Mouse (Mus musculus): Measurements from ENCODE around the gene 5730596B20Rik. TPM values are rescaled to one million over a fixed set of nuclear protein-coding genes. Genes with fewer than 3 reads are reported as not detected.

Gene 5730596B20Rik
- 0.17 and 0.35 TPM in 2 replicates for polyA plus RNA-seq (2016; fragmentation: Nextera tagmentation; extraction: Ambion mirVana)

GRCm38 (mm10) chr6:52177061-52177735 is at the start of gene 5730596B20Rik:
TSS of gene 5730596B20Rik (plus strand) at chr6:52177498.
- peak within 1 kb of the TSS; percentile 23; the same call in 1 of the 2 replicates for H3K4me3 ChIP-seq
- no peaks in the 10 kb centered on the region for H3K36me3 ChIP-seq
- no peak for ATAC-seq (ENCODE audit: insufficient number of reproducible peaks, insufficient read depth, low FRiP score, low TSS enrichment)
- peaks cover 5% of the 10 kb centered on the region; the same call in 1 of the 2 replicates for H3K4me1 ChIP-seq
- no peak within 1 kb of the TSS; the same call in 1 of the 2 replicates for H3K4me2 ChIP-seq (replicated peaks)
- 0 out of 2 replicates have a peak within 1 kb of the TSS, but pooled peaks have one; percentile 23 for H3K27ac ChIP-seq
- under 1% methylated on average over 36 of the region's 36 CpGs for WGBS
- peaks cover 95% of the 10 kb centered on the region for H3K27me3 ChIP-seq
- no peak within 1 kb of the TSS; the same call in 1 of the 2 replicates for H3K9ac ChIP-seq
- H3K9me3 ChIP-seq = no peaks in the 10 kb centered on the region

GRCm38 (mm10) chr6:52137841-52138535 is 39.3 kb upstream of the 5730596B20Rik start:
- Histone ChIP-seq H3K27me3 (no peaks in the 10 kb centered on the region), H3K27ac (no peak overlapping the region), H3K9ac (no peak overlapping the region), H3K4me1 (no peaks in the 10 kb centered on the region), H3K4me3 (no peak overlapping the region), H3K36me3 (no peaks in the 10 kb centered on the region), H3K9me3 (no peaks in the 10 kb centered on the region), H3K4me2 (replicated peaks) (no peak overlapping the region)
- no peak for ATAC-seq (ENCODE audit: insufficient number of reproducible peaks, insufficient read depth, low FRiP score, low TSS enrichment)
- WGBS = 62% methylated on average over 9 of the region's 9 CpGs

- Histone ChIP-seq H3K9me3 (no peaks in the 10 kb centered on the region), H3K27me3 (no peaks in the 10 kb centered on the region), H3K4me2 (replicated peaks) (no peak overlapping the region), H3K36me3 (no peaks in the 10 kb centered on the region), H3K4me3 (no peak overlapping the region), H3K9ac (no peak overlapping the region), H3K27ac (no peak overlapping the region), H3K4me1 (no peaks in the 10 kb centered on the region)
- WGBS = 63% methylated on average over 10 of the region's 10 CpGs
- no peak for ATAC-seq (ENCODE audit: insufficient number of reproducible peaks, insufficient read depth, low FRiP score, low TSS enrichment)
Measured at GRCm38 (mm10) chr6:52138576-52138975, 38.7 kb upstream of the 5730596B20Rik start.

GRCm38 (mm10) chr6:52139115-52139514 is 38.2 kb upstream of the 5730596B20Rik start:
- no peak for ATAC-seq (ENCODE audit: insufficient number of reproducible peaks, insufficient read depth, low FRiP score, low TSS enrichment)
- no peaks in the 10 kb centered on the region for H3K9me3 ChIP-seq
- no peak overlapping the region for H3K4me2 ChIP-seq (replicated peaks)
- H3K4me3 ChIP-seq = no peak overlapping the region
- H3K27ac ChIP-seq = no peak overlapping the region
- WGBS = 80% methylated on average over 5 of the region's 5 CpGs
- no peaks in the 10 kb centered on the region for H3K4me1 ChIP-seq
- H3K27me3 ChIP-seq = no peaks in the 10 kb centered on the region
- no peak overlapping the region for H3K9ac ChIP-seq
- no peaks in the 10 kb centered on the region for H3K36me3 ChIP-seq

GRCm38 (mm10) chr6:52150401-52150966 is 26.8 kb upstream of the 5730596B20Rik start:
- no peak overlapping the region for H3K9ac ChIP-seq
- H3K4me3 ChIP-seq = no peak overlapping the region
- no peak overlapping the region for H3K4me2 ChIP-seq (replicated peaks)
- no peak overlapping the region for H3K27ac ChIP-seq
- 2% methylated on average over 16 of the region's 16 CpGs for WGBS
- H3K9me3 ChIP-seq = no peaks in the 10 kb centered on the region
- no peaks in the 10 kb centered on the region for H3K4me1 ChIP-seq
- H3K27me3 ChIP-seq = peaks cover 76% of the 10 kb centered on the region
- no peak for ATAC-seq (ENCODE audit: insufficient number of reproducible peaks, insufficient read depth, low FRiP score, low TSS enrichment)
- no peaks in the 10 kb centered on the region for H3K36me3 ChIP-seq

- H3K27ac ChIP-seq = no peak overlapping the region
- peaks cover 84% of the 10 kb centered on the region for H3K27me3 ChIP-seq
- H3K9me3 ChIP-seq = no peaks in the 10 kb centered on the region
- WGBS = 9% methylated on average over 4 of the region's 4 CpGs
- ATAC-seq (ENCODE audit: insufficient number of reproducible peaks, insufficient read depth, low FRiP score, low TSS enrichment) = no peak
- H3K4me1 ChIP-seq = no peaks in the 10 kb centered on the region
- H3K4me3 ChIP-seq = no peak overlapping the region
- no peak overlapping the region for H3K4me2 ChIP-seq (replicated peaks)
- no peaks in the 10 kb centered on the region for H3K36me3 ChIP-seq
- H3K9ac ChIP-seq = no peak overlapping the region
Measured at GRCm38 (mm10) chr6:52151571-52151970, 25.7 kb upstream of the 5730596B20Rik start.

GRCm38 (mm10) chr6:52152226-52153193 is 24.8 kb upstream of the 5730596B20Rik start:
- no peak for ATAC-seq (ENCODE audit: insufficient number of reproducible peaks, insufficient read depth, low FRiP score, low TSS enrichment)

GRCm38 (mm10) chr6:52153270-52153669 is 24.0 kb upstream of the 5730596B20Rik start:
- Histone ChIP-seq H3K9me3 (no peaks in the 10 kb centered on the region), H3K36me3 (no peaks in the 10 kb centered on the region), H3K4me1 (no peaks in the 10 kb centered on the region), H3K4me3 (no peak overlapping the region), H3K27me3 (peaks cover 86% of the 10 kb centered on the region), H3K27ac (no peak overlapping the region), H3K9ac (no peak overlapping the region), H3K4me2 (replicated peaks) (no peak overlapping the region)
- 2% methylated on average over 6 of the region's 6 CpGs for WGBS
- ATAC-seq (ENCODE audit: insufficient number of reproducible peaks, insufficient read depth, low FRiP score, low TSS enrichment) = no peak

More at GRCm38 (mm10) chr6:52152226-52153193, 24.8 kb upstream of the 5730596B20Rik start:
- H3K9ac ChIP-seq = no peak overlapping the region
- peaks cover 86% of the 10 kb centered on the region for H3K27me3 ChIP-seq
- no peaks in the 10 kb centered on the region for H3K36me3 ChIP-seq
- no peak overlapping the region for H3K4me3 ChIP-seq
- H3K27ac ChIP-seq = no peak overlapping the region
- no peaks in the 10 kb centered on the region for H3K4me1 ChIP-seq
- whole genome bisulfite sequencing = 4% methylated on average over 16 of the region's 16 CpGs
- H3K4me2 ChIP-seq (replicated peaks) = no peak overlapping the region
- H3K9me3 ChIP-seq = no peaks in the 10 kb centered on the region

GRCm38 (mm10) chr6:52154044-52154443 is 23.3 kb upstream of the 5730596B20Rik start:
- H3K4me2 ChIP-seq (replicated peaks) = no peak overlapping the region
- no peak overlapping the region for H3K9ac ChIP-seq
- WGBS = 6% methylated on average over 5 of the region's 5 CpGs
- peaks cover 93% of the 10 kb centered on the region for H3K27me3 ChIP-seq
- ATAC-seq (ENCODE audit: insufficient number of reproducible peaks, insufficient read depth, low FRiP score, low TSS enrichment) = no peak
- no peak overlapping the region for H3K4me3 ChIP-seq
- 0 out of 2 replicates have a peak, but pooled peaks cover 4% of the 10 kb centered on the region for H3K4me1 ChIP-seq
- no peaks in the 10 kb centered on the region for H3K36me3 ChIP-seq
- no peak overlapping the region for H3K27ac ChIP-seq
- H3K9me3 ChIP-seq = no peaks in the 10 kb centered on the region

- ATAC-seq (ENCODE audit: insufficient number of reproducible peaks, insufficient read depth, low FRiP score, low TSS enrichment) = no peak
- H3K27ac ChIP-seq = no peak overlapping the region
- peaks cover 95% of the 10 kb centered on the region for H3K27me3 ChIP-seq
- no peak overlapping the region for H3K9ac ChIP-seq
- H3K9me3 ChIP-seq = no peaks in the 10 kb centered on the region
- H3K4me1 ChIP-seq = 0 out of 2 replicates have a peak, but pooled peaks cover 4% of the 10 kb centered on the region
- H3K4me2 ChIP-seq (replicated peaks) = no peak overlapping the region
- H3K36me3 ChIP-seq = no peaks in the 10 kb centered on the region
- WGBS = 45% methylated on average over 3 of the region's 3 CpGs
- H3K4me3 ChIP-seq = no peak overlapping the region
Measured at GRCm38 (mm10) chr6:52155471-52155870, 21.8 kb upstream of the 5730596B20Rik start.
